Mouse (Mus musculus) midbrain, embryonic 10.5 days (tissue): ENCODE measurements around the gene Dchs1. TPM values are rescaled to one million over a fixed set of nuclear protein-coding genes. Genes with fewer than 3 reads are reported as not detected.
A peak's percentile ranks its signal among the peaks of the same experiment; 100 is the strongest.
"Not testable (repeated sequence)": the region's sequence is repeated elsewhere in the genome, so short reads cannot be mapped to it uniquely, and the experiment has no call there.

Experiments used
- DNase-seq: peaks from one replicate; pipeline ENCODE4 v3.0.0-alpha.2; 2017; ENCODE audit warnings: low spot score
- H3K27ac ChIP-seq: fragments of 300-500 bp; sonication (generic); replicated peaks from 2 replicates; pipeline ENCODE4 v1.5.1; 2016; ENCODE audit warnings: mild to moderate bottlenecking
- H3K27me3 ChIP-seq: fragments of 300-500 bp; sonication (generic); 2 replicates; pipeline ENCODE4 v1.6.1; 2016; ENCODE audit warnings: low read depth, mild to moderate bottlenecking; ENCODE audit not compliant: poor library complexity, severe bottlenecking
- H3K36me3 ChIP-seq: fragments of 300-500 bp; sonication (generic); 2 replicates; pipeline ENCODE4 v1.6.1; 2016; ENCODE audit warnings: mild to moderate bottlenecking, moderate library complexity
- H3K4me1 ChIP-seq: fragments of 300-500 bp; sonication (generic); 2 replicates; pipeline ENCODE4 v1.6.1; 2016
- H3K4me3 ChIP-seq: fragments of 300-500 bp; sonication (generic); 2 replicates; pipeline ENCODE4 v1.5.1; 2016; ENCODE audit warnings: mild to moderate bottlenecking, moderate library complexity
- H3K9me3 ChIP-seq: fragments of 300-500 bp; sonication (generic); replicated peaks from 2 replicates; pipeline ENCODE4 v1.6.1; 2016; ENCODE audit warnings: mild to moderate bottlenecking
- WGBS: fragments of 180-500 bp; shearing (Covaris S2); methylation state at CpG from one replicate; pipeline ENCODE4 v1.1.7; 2016; 5-methylcytosine and 5-hydroxymethylcytosine counted together
- polyA plus RNA-seq: library from polyadenylated mRNA; unstranded; fragments of >200 nt; fragmentation: Nextera tagmentation; extraction: Ambion mirVana; gene quantifications from 2 replicates; pipeline ENCODE4 v1.2.1, GENCODE M21; 2016

The Dchs1 gene
- polyA plus RNA-seq, 1 experiment from 2014 or later: 6.7 TPM

DNA sequence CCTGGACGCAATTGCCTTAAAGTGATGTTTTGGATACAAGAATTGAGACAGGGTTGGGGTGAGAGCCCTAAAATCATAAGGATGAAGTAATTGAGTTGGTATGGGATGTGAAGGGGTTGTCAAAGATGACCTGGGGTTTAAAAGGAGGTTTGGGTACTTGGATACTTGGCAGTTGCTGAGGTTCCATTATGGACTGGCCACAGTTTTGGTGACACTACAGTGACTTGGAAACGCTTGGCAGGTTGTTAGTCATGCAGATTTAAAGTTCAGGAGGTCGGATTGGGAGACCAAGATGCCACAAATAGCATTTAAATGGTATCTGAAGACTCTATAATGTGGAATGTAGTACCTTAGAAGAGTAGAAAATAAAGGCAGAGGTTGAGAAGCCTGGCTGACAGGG, 49.8 kb downstream of the Dchs1 start:
- peak overlapping the region; percentile 91 for H3K4me3 ChIP-seq
- WGBS: 38% methylated on average over 3 of the region's 3 CpGs
- H3K36me3 ChIP-seq: peaks cover 52% of the 10 kb centered on the region
- peak overlapping the region; percentile 92; the same call in 1 of the 2 replicates for H3K27ac ChIP-seq
- DNase-seq: no peak
- no peaks in the 10 kb centered on the region for H3K9me3 ChIP-seq
- H3K27me3 ChIP-seq: no peaks in the 10 kb centered on the region
- H3K4me1 ChIP-seq: peaks cover 40% of the 10 kb centered on the region

DNA sequence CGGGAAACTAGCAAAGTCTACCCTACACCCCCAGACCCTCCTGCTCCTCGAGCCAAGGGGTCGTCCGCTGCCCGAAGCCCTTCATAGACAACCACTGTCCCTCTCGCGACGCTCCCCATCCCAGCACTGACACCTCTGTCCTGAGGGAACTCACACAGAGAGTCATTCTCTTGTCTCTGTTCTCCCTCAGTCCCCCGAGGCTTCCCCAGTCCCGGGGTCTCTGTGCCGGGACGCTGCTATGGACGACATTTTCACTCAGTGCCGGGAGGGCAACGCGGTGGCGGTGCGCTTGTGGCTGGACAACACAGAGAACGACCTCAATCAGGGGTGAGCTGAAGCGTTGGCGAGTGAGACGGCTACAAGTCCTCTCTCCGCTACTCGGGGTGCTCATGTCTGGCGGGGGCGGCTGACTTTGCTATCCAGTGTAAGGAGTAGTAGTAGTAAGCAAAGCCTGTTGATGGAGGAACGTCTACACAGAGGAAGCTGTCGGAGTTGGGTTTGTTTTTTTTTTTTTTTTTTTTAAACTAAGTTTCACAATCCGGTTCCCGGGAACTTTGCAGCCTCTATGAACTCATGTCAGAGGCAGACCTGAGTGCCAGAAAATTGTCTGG, 50.4 kb downstream of the Dchs1 start, which contains the start of gene Rrp8:
Gene Rrp8, minus strand, starts transcription at position 475 of the 611 bp plus-strand sequence.
- peaks cover 40% of the 10 kb centered on the region for H3K4me1 ChIP-seq
- 2% methylated on average over 30 of the region's 30 CpGs for WGBS
- no peaks in the 10 kb centered on the region for H3K9me3 ChIP-seq
- peak within 1 kb of the TSS; percentile 91 for H3K4me3 ChIP-seq
- DNase-seq: no peak
- H3K27me3 ChIP-seq: no peaks in the 10 kb centered on the region
- peak within 1 kb of the TSS; percentile 92 for H3K27ac ChIP-seq
- peaks cover 52% of the 10 kb centered on the region for H3K36me3 ChIP-seq

DNA sequence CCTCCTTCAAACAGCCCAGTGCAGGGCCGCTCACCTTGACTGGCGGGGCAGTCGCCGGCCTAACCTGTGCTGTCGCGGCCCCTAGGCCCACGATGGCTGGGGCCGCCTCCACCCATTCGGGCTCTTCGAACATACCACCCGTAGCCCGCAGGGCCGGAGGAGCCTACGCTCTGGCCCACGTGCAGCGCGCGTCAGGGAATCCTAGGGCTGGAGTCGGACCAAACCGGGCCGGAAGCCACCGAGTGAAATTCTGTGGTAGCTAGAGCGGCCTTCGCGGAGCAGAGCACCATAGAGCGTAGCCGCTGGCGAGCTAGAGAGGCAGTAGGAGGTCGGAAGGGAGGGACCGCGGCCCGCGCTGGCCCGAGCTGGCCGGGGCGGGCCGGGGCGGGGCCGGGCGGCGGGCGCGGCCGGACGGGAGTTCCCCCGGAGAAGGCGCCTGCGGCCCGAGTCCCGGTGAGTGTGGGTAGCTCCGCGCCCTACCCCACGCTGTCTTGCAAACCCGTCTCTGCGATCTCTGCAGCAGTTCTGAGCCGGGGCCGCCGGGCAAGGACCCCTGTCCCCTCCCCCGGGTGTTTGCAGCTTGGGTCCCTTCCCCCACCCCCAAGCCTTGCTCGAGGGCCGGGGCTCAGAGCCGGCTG, 51.1 kb downstream of the Dchs1 start, which contains the start of gene Ilk:
Gene Ilk, plus strand, starts transcription at position 329 of the 638 bp plus-strand sequence.
- no peaks in the 10 kb centered on the region for H3K27me3 ChIP-seq
- peak within 1 kb of the TSS; percentile 92 for H3K27ac ChIP-seq
- no peaks in the 10 kb centered on the region for H3K9me3 ChIP-seq
- WGBS: under 1% methylated on average over 59 of the region's 62 CpGs
- H3K4me1 ChIP-seq: peaks cover 40% of the 10 kb centered on the region
- peak within 1 kb of the TSS; percentile 91 for H3K4me3 ChIP-seq
- peak; percentile 89 for DNase-seq
- H3K36me3 ChIP-seq: peaks cover 52% of the 10 kb centered on the region

DNA sequence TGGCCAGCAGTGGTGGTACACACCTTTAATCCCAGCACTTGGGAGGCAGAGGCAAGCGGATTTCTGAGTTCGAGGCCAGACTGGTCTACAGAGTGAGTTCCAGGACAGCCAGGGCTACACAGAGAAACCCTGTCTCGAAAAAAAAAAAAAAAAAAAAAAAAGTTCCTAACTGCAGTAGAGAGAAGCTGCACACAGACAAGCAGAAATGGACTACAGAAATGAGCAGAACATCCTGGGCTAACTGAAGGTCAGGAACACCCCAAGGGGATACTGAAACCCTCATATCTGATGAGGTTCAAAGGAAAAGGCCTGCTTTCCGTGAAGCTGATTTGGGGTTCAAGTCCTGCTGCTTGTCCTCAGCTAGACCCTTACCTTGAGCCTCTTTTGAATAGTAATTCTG, 52.0 kb downstream of the Dchs1 start:
- H3K4me1 ChIP-seq: peaks cover 40% of the 10 kb centered on the region
- 66% methylated on average over 4 of the region's 4 CpGs for WGBS
- peaks cover 52% of the 10 kb centered on the region for H3K36me3 ChIP-seq

DNA sequence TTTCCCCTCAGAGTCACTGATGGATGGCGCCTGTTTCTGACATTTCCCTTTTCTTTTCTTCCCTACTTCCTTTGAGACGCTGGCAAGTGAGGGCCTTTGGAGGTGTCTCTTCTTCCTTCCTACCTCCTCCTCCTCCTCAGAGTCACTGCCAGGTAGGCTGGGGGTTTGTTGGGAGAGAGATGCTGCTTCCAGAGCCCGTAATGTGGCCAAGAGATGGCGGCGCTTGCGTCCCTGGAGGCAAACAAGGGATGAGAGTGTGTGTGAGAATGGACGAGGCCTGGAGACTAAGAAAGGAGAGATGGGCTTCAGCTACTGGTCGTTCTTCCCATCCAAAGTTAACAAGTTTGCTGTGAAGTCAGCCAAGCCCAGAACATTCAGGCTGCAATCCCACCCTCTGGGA, 52.6 kb downstream of the Dchs1 start:
- peaks cover 38% of the 10 kb centered on the region for H3K4me1 ChIP-seq
- H3K4me3 ChIP-seq: 0 out of 2 replicates have a peak overlapping the region, but pooled peaks have one; percentile 91
- H3K36me3 ChIP-seq: peaks cover 52% of the 10 kb centered on the region
- 92% methylated on average over 8 of the region's 8 CpGs for WGBS
- no peaks in the 10 kb centered on the region for H3K27me3 ChIP-seq
- no peaks in the 10 kb centered on the region for H3K9me3 ChIP-seq
- no peak overlapping the region for H3K27ac ChIP-seq
- DNase-seq: no peak

More for the DNA sequence above, 52.0 kb downstream of the Dchs1 start:
- H3K27ac ChIP-seq: peak overlapping the region; percentile 92; the same call in 1 of the 2 replicates
- H3K27me3 ChIP-seq, H3K9me3 ChIP-seq, DNase-seq: not testable (repeated sequence)
- H3K4me3 ChIP-seq: peak overlapping the region; percentile 91

DNA sequence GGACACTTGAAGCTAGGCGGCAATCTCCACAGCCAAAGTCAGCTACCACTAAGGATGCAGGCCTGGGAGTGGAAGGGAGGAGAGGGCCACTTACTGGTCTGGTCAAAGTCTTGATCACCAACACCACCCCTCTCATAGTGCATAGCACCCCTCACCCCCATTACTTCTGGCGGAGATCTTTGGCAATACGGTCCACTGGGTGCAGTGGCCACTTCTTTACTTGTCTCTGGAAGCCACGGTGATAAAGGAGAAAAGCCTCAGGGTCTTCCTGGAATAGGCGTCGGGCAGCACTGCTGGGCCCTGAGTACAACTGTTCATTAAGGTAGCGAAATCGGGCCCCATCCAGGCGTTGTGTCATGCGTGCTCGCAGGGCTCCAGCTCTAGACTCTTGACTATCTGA, 53.6 kb downstream of the Dchs1 start:
- H3K9me3 ChIP-seq: no peaks in the 10 kb centered on the region
- DNase-seq: no peak
- WGBS: 96% methylated on average over 11 of the region's 11 CpGs
- no peak overlapping the region for H3K4me3 ChIP-seq
- H3K27me3 ChIP-seq: no peaks in the 10 kb centered on the region
- peaks cover 59% of the 10 kb centered on the region for H3K36me3 ChIP-seq
- H3K4me1 ChIP-seq: peaks cover 39% of the 10 kb centered on the region
- H3K27ac ChIP-seq: no peak overlapping the region

DNA sequence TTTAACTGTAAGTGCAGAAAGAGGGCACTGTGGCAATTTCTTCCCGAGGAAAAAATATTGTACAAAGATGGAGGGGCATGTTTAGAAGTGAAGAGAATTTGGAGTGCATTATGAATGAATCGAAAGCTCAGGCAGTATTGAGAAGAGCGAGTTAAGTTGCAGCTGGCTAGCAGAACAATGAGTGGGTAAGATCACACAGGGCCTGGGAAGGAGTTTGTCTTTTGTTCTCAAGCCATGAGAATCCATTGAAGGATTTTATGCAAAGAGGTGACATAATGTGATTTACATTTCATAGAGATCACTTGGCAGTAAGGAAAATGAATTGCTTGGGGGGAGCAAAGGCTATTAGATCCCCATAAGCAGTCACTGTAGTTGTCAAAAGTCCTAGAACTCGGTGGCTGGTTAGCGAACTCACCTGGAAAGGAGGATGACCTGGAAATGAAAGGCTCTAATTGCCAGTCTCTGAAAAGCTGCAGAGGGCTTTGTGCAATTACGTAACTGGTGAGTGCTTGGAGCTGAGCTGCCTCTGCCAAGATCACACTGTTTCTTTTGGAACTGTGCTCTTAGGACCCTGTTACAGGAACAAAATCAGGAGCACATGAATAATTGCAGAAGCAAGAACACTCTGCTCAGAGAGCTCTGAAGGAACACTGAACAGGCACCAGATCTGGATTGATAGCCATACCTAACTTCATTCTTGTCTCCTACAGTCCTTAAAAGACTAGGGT, 58.6 kb downstream of the Dchs1 start:
- DNase-seq: no peak
- Histone ChIP-seq H3K9me3 (no peaks in the 10 kb centered on the region), H3K27ac (no peak overlapping the region), H3K27me3 (no peaks in the 10 kb centered on the region), H3K4me1 (peaks cover 7% of the 10 kb centered on the region; the same call in 1 of the 2 replicates), H3K36me3 (peaks cover 48% of the 10 kb centered on the region), H3K4me3 (no peak overlapping the region)
- 85% methylated on average over 6 of the region's 6 CpGs for whole genome bisulfite sequencing

DNA sequence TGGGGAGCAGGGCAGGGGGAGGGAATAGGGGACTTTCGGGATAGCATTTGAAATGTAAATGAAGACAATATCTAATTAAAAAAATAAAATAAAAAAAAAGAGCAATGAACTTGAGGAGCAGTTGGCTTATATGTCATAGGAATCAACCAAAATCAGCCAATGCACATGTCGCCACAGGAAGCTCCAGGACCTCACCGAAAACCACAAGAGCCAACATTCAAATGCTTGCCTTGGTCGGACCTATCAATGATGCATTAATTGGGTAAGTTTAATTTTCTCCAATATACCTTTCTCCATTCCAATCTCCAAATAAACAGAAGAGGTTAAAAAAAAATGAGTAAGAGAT, 60.5 kb downstream of the Dchs1 start:
- no peak for DNase-seq
- 93% methylated on average over 4 of the region's 4 CpGs for whole genome bisulfite sequencing

DNA sequence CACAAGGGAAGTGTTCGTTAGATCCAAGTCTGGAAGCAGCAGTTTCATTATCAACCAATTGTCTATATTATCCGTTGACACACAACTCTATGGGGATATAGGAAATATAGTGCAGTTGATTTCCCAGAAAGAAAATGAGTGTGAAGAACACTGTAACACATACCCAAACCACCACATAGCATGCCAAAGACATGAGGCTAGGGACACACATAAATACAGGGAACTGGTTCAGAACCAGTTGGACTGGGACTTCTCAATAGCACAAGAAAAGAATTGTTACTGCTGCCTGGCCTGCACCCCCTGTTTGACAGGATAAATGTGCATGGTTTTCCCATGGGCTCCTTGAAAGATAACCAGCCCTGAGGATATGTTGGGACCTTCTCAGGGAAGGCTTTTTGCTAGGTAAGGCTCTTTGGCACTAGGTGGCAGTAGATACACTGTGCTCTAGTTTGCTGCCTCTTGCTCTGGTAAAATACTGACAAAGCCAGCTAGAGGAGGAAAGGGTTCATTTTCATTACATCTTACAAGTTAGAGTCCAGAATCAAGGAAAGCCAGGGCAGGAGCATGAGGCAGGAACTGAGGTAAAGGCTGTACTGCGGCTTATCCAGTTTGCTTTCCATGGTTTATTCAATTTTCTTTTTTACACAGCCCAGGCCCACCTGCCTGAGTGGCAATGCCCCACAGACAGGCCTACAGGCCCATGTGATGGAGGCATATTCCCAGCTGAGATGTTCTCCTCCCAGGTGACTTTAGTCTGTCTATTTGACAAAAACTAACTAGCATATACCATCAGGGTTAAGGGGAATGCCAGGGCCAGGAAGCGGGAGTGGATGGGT, 61.1 kb downstream of the Dchs1 start:
- WGBS: 79% methylated on average over 4 of the region's 4 CpGs
- Histone ChIP-seq H3K27ac (no peak overlapping the region; the same call in 1 of the 2 replicates), H3K4me1 (peaks cover 7% of the 10 kb centered on the region; the same call in 1 of the 2 replicates), H3K9me3 (no peaks in the 10 kb centered on the region), H3K4me3 (no peak overlapping the region), H3K36me3 (peaks cover 23% of the 10 kb centered on the region), H3K27me3 (no peaks in the 10 kb centered on the region)
- peak; percentile 33 for DNase-seq

More for the DNA sequence above, 60.5 kb downstream of the Dchs1 start:
- H3K9me3 ChIP-seq: no peaks in the 10 kb centered on the region
- H3K27me3 ChIP-seq: no peaks in the 10 kb centered on the region
- H3K36me3 ChIP-seq: peaks cover 29% of the 10 kb centered on the region
- H3K4me3 ChIP-seq: no peak overlapping the region
- H3K4me1 ChIP-seq: peaks cover 7% of the 10 kb centered on the region; the same call in 1 of the 2 replicates
- no peak overlapping the region for H3K27ac ChIP-seq

DNA sequence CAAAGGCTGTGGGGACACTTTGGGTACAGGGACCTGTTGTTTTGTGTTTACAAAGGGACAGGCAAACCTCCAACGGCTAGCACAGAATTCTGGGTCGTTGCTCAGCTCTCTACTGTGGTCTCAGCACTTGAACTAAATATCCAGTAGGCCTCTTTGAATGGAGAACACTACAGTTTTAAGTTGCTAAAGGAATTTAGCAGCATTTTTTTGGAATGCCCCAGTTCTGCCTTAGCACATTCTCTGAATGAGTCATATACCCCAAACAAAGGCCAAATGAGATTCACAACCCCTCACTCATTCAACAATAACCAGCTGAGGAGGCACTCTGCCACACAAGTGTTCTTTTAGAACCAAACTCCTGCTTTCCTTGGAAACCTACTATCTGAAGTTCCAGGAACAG, 65.5 kb downstream of the Dchs1 start:
- WGBS: 67% methylated on average over 2 of the region's 2 CpGs
- no peak overlapping the region for H3K27ac ChIP-seq

DNA sequence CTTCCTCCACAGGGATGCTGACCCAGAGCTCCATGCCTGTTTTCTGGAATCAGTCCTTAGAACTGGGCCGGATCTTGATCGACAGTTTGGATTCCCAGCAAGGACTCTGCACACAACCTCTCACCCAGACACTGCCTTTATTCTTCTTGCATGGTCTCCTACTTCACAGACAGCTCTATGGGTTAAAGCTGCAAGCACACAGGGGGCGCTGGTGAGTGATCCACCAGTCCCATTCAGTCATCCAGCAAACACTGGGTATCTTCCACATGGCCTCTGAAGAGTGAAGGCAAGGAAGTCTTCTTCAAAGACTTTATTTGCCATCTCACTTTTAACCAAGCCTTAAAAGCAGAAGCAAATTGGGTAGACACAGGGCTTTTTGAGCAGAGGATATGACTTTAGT, 72.1 kb downstream of the Dchs1 start:
- WGBS: 57% methylated on average over 3 of the region's 3 CpGs
- H3K36me3 ChIP-seq: no peaks in the 10 kb centered on the region
- H3K4me1 ChIP-seq: no peaks in the 10 kb centered on the region
- H3K27ac ChIP-seq: no peak overlapping the region
- H3K27me3 ChIP-seq: no peaks in the 10 kb centered on the region
- H3K9me3 ChIP-seq: no peaks in the 10 kb centered on the region
- no peak overlapping the region for H3K4me3 ChIP-seq
- no peak for DNase-seq

More for the DNA sequence above, 65.5 kb downstream of the Dchs1 start:
- H3K36me3 ChIP-seq: no peaks in the 10 kb centered on the region
- no peaks in the 10 kb centered on the region for H3K9me3 ChIP-seq
- DNase-seq: no peak
- H3K4me1 ChIP-seq: no peaks in the 10 kb centered on the region
- H3K4me3 ChIP-seq: no peak overlapping the region
- no peaks in the 10 kb centered on the region for H3K27me3 ChIP-seq

DNA sequence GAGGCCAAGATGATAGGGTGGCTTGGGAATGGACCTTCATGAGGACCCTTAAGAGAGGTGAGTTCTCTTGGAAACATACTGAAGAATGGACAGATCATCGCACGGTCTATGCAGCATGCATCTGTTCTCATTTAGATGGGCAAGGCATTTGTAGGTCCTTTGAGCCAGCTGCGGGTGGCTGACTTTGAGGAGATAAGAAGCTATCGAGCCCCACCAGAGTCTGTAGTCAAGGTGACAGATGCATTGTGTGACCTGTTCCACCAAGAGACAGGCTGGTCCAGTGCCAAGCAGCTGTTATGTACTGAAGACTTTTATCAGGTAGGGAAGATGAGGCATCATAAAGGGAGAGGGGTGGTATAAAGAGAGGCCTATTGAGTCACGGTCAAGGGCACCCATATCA, 78.7 kb downstream of the Dchs1 start:
- no peaks in the 10 kb centered on the region for H3K9me3 ChIP-seq
- WGBS: 88% methylated on average over 5 of the region's 5 CpGs
- no peaks in the 10 kb centered on the region for H3K27me3 ChIP-seq
- no peaks in the 10 kb centered on the region for H3K36me3 ChIP-seq
- H3K4me3 ChIP-seq: no peak overlapping the region
- H3K27ac ChIP-seq: no peak overlapping the region
- no peaks in the 10 kb centered on the region for H3K4me1 ChIP-seq
- no peak for DNase-seq
